Mouse (Mus musculus): Measurements from ENCODE around the gene Coq2. TPM values are rescaled to one million over a fixed set of nuclear protein-coding genes. Genes with fewer than 3 reads are reported as not detected.

Coq2 gene
- polyA plus RNA-seq, 1 experiment: 86.2 TPM

DNA sequence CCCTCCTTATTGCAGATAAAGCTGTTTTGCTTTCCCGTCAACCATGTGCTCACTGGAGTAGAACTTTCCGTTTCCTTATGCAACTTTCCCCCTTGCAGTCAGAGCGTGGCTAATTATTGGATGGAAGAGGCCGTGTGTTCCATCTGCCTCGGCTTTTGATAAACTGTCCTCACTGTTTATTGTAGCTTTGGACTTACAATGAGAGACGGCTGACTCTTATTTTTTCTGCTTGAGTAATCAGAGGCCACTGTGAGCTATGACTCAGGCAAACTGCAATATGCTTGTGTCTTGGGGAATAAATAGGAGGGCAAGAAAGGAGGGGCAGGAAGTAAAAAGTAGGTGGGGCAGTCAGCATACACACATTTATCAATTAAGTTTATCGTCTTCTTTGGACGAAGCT is 31.7 kb upstream of the Coq2 start:
- H3K27me3 ChIP-seq (ENCODE audit: control insufficient read depth, insufficient read depth, low read length): no peaks in the 10 kb centered on the region
- 64% methylated on average over 8 of the region's 8 CpGs for WGBS
- H3K27ac ChIP-seq (ENCODE audit: insufficient read depth, low read depth, low read length): no peak overlapping the region
- H3K4me1 ChIP-seq (ENCODE audit: control insufficient read depth, insufficient read depth, insufficient read length, low read length): no peaks in the 10 kb centered on the region
- TF ChIP-seq CTCF (IDR thresholded peaks at IDR 0.05; ENCODE audit: extremely low read depth, insufficient read length, insufficient replicate concordance, low read depth, low read length) (no peak), POLR2A (IDR thresholded peaks at IDR 0.05; ENCODE audit: low read depth, low read length) (no peak)
- H3K36me3 ChIP-seq (ENCODE audit: control insufficient read depth, insufficient read depth, low read length): peaks cover 13% of the 10 kb centered on the region; the same call in 1 of the 2 replicates
- no peak overlapping the region for H3K4me3 ChIP-seq (ENCODE audit: low read depth, low read length)

DNA sequence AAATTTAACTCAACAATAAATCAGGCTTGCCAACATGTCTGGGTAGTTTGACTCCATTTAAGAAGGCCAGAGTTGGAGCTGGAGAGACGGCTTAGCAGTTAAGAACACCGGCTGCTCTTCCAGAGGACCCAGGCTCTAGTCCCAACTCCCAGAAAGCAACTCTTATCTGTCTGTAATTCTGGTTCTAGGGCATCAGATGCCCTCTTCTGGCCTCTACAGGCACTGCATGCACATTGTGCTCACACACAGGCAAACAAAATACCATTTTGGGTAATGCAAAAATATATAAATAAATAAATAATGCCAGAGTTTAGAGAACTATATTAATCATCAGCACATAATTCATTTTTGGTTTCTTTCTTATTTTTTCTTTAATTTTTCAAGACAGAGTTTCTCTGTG is 29.3 kb upstream of the Coq2 start:
- WGBS: 96% methylated on average over 2 of the region's 2 CpGs
- TF ChIP-seq POLR2A (IDR thresholded peaks at IDR 0.05; ENCODE audit: low read depth, low read length) (no peak), CTCF (IDR thresholded peaks at IDR 0.05; ENCODE audit: extremely low read depth, insufficient read length, insufficient replicate concordance, low read depth, low read length) (no peak)
- peaks cover 7% of the 10 kb centered on the region; the same call in 1 of the 2 replicates for H3K36me3 ChIP-seq (ENCODE audit: control insufficient read depth, insufficient read depth, low read length)

GRCm38 (mm10) chr5:100702325-100702724 is 27.4 kb upstream of the Coq2 start:
- Histone ChIP-seq H3K27ac (ENCODE audit: insufficient read depth, low read depth, low read length) (no peak overlapping the region), H3K4me3 (ENCODE audit: low read depth, low read length) (no peak overlapping the region), H3K4me1 (ENCODE audit: control insufficient read depth, insufficient read depth, insufficient read length, low read length) (no peaks in the 10 kb centered on the region), H3K36me3 (ENCODE audit: control insufficient read depth, insufficient read depth, low read length) (peaks cover under 1% of the 10 kb centered on the region; the same call in 1 of the 2 replicates), H3K27me3 (ENCODE audit: control insufficient read depth, insufficient read depth, low read length) (no peaks in the 10 kb centered on the region)
- TF ChIP-seq POLR2A (IDR thresholded peaks at IDR 0.05; ENCODE audit: low read depth, low read length) (no peak), CTCF (IDR thresholded peaks at IDR 0.05; ENCODE audit: extremely low read depth, insufficient read length, insufficient replicate concordance, low read depth, low read length) (no peak)
- WGBS: 88% methylated on average over 3 of the region's 3 CpGs

More for the DNA sequence above, 29.3 kb upstream of the Coq2 start:
- no peak overlapping the region for H3K27ac ChIP-seq (ENCODE audit: insufficient read depth, low read depth, low read length)
- no peaks in the 10 kb centered on the region for H3K27me3 ChIP-seq (ENCODE audit: control insufficient read depth, insufficient read depth, low read length)
- H3K4me1 ChIP-seq (ENCODE audit: control insufficient read depth, insufficient read depth, insufficient read length, low read length): no peaks in the 10 kb centered on the region
- H3K4me3 ChIP-seq (ENCODE audit: low read depth, low read length): no peak overlapping the region

DNA sequence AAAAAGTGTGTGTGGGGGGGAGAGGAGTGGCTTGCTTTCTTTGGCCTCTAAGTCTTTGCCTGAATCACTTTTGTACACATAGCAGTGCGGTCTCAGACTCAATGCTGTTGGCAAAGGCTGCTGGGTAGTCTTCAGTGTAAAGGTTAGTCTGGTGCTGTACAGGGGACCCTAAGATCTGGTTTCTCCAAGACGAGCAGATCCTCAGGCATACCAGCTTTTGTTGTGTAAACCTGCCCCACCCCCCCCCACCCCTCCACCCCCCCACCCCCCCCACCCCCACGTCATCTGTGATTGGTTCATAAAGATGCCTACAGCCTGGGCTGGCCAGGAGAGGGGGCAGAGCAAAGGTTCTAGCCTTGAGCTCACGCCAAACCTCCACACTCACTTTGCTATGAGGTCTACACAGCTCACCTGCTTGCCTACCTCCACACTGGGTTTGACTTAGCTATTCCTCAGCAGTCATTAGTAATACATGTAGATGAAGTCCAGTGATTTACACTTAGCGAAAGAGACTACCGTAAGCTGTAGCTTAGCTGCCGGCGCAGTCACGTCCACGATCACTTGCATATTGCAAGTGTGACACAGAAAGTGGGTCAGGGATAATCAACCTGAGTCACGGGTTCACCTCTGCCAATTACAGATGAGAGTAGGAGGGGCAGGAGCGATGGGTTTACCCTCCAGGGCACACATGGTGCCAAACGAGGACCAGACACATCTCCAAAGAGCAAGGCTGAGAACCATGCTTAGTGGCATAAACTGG is 26.1 kb upstream of the Coq2 start:
- H3K27me3 ChIP-seq (ENCODE audit: control insufficient read depth, insufficient read depth, low read length): no peaks in the 10 kb centered on the region
- H3K4me3 ChIP-seq (ENCODE audit: low read depth, low read length): no peak overlapping the region
- peaks cover 1% of the 10 kb centered on the region; the same call in 1 of the 2 replicates for H3K36me3 ChIP-seq (ENCODE audit: control insufficient read depth, insufficient read depth, low read length)
- no peak overlapping the region for H3K27ac ChIP-seq (ENCODE audit: insufficient read depth, low read depth, low read length)
- 80% methylated on average over 13 of the region's 13 CpGs for WGBS
- no peaks in the 10 kb centered on the region for H3K4me1 ChIP-seq (ENCODE audit: control insufficient read depth, insufficient read depth, insufficient read length, low read length)
- TF ChIP-seq CTCF (IDR thresholded peaks at IDR 0.05; ENCODE audit: extremely low read depth, insufficient read length, insufficient replicate concordance, low read depth, low read length): no peak

GRCm38 (mm10) chr5:100697886-100698285 is 22.9 kb upstream of the Coq2 start:
- 72% methylated on average over 2 of the region's 2 CpGs for WGBS
- Histone ChIP-seq H3K27ac (ENCODE audit: insufficient read depth, low read depth, low read length) (no peak overlapping the region), H3K4me1 (ENCODE audit: control insufficient read depth, insufficient read depth, insufficient read length, low read length) (no peaks in the 10 kb centered on the region), H3K4me3 (ENCODE audit: low read depth, low read length) (no peak overlapping the region), H3K36me3 (ENCODE audit: control insufficient read depth, insufficient read depth, low read length) (peaks cover 6% of the 10 kb centered on the region), H3K27me3 (ENCODE audit: control insufficient read depth, insufficient read depth, low read length) (no peaks in the 10 kb centered on the region)
- TF ChIP-seq POLR2A (IDR thresholded peaks at IDR 0.05; ENCODE audit: low read depth, low read length) (no peak), CTCF (IDR thresholded peaks at IDR 0.05; ENCODE audit: extremely low read depth, insufficient read length, insufficient replicate concordance, low read depth, low read length) (no peak)

- no peak for TF ChIP-seq POLR2A (IDR thresholded peaks at IDR 0.05; ENCODE audit: low read depth, low read length)
- TF ChIP-seq CTCF (IDR thresholded peaks at IDR 0.05; ENCODE audit: extremely low read depth, insufficient read length, insufficient replicate concordance, low read depth, low read length): no peak
- WGBS: 84% methylated on average over 2 of the region's 2 CpGs
- Histone ChIP-seq H3K36me3 (ENCODE audit: control insufficient read depth, insufficient read depth, low read length) (peaks cover 6% of the 10 kb centered on the region), H3K4me1 (ENCODE audit: control insufficient read depth, insufficient read depth, insufficient read length, low read length) (no peaks in the 10 kb centered on the region), H3K27ac (ENCODE audit: insufficient read depth, low read depth, low read length) (no peak overlapping the region), H3K27me3 (ENCODE audit: control insufficient read depth, insufficient read depth, low read length) (no peaks in the 10 kb centered on the region), H3K4me3 (ENCODE audit: low read depth, low read length) (no peak overlapping the region)
Measured at GRCm38 (mm10) chr5:100697398-100697797, 22.5 kb upstream of the Coq2 start.

GRCm38 (mm10) chr5:100685631-100686030 is 10.7 kb upstream of the Coq2 start:
- H3K4me3 ChIP-seq (ENCODE audit: low read depth, low read length): no peak overlapping the region
- no peak overlapping the region for H3K27ac ChIP-seq (ENCODE audit: insufficient read depth, low read depth, low read length)
- 85% methylated on average over 4 of the region's 4 CpGs for WGBS
- H3K4me1 ChIP-seq (ENCODE audit: control insufficient read depth, insufficient read depth, insufficient read length, low read length): no peaks in the 10 kb centered on the region
- H3K27me3 ChIP-seq (ENCODE audit: control insufficient read depth, insufficient read depth, low read length): no peaks in the 10 kb centered on the region
- TF ChIP-seq CTCF (IDR thresholded peaks at IDR 0.05; ENCODE audit: extremely low read depth, insufficient read length, insufficient replicate concordance, low read depth, low read length) (no peak), POLR2A (IDR thresholded peaks at IDR 0.05; ENCODE audit: low read depth, low read length) (no peak)
- peaks cover 9% of the 10 kb centered on the region; the same call in 1 of the 2 replicates for H3K36me3 ChIP-seq (ENCODE audit: control insufficient read depth, insufficient read depth, low read length)
